Mouse (Mus musculus) testis, postnatal 10 days (tissue): ENCODE data around the gene Gm35315.
A peak's percentile ranks its signal among the peaks of the same experiment; 100 is the strongest.
"Not testable (repeated sequence)": the region's sequence is repeated elsewhere in the genome, so short reads cannot be mapped to it uniquely, and the experiment has no call there.

Experiments used
- DNase-seq: peaks from one replicate; pipeline ENCODE4 v3.0.0; 2021; ENCODE audit warnings: low spot score

Gene Gm35315

DNA sequence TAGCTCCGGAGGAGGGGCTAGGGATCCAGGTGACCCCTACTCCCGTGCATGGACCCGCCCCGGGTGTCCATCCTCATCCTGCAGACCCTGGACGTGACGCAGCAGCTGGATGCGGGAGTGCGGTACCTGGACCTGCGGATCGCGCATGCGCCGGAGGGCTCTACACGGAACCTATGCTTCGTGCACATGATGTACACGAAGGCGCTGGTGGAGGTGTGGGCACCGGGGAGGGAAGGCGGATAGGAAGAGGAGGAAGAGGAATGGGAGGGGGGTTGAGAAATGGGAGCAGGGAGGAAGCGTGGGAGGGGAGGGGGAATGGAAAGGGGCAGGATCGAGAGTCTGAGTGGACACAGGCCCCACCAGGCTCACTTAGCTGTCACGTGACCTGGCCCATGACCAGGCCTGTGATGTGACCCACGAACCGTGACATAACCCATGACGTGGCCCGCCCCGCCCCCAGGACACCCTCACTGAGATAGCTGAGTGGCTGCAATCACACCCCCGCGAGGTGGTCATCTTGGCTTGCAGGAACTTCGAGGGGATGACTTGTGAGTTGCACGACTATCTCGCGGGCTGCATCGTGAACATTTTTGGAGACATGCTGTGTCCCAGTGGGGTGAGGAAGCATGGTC, 7.6 kb upstream of the Gm35315 start:
- DNase-seq: peak; percentile 76

- DNase-seq: peak; percentile 64
These were observed 6.9 kb upstream of the Gm35315 start for GRCm38 (mm10) chr5:110100921-110101631.

DNA sequence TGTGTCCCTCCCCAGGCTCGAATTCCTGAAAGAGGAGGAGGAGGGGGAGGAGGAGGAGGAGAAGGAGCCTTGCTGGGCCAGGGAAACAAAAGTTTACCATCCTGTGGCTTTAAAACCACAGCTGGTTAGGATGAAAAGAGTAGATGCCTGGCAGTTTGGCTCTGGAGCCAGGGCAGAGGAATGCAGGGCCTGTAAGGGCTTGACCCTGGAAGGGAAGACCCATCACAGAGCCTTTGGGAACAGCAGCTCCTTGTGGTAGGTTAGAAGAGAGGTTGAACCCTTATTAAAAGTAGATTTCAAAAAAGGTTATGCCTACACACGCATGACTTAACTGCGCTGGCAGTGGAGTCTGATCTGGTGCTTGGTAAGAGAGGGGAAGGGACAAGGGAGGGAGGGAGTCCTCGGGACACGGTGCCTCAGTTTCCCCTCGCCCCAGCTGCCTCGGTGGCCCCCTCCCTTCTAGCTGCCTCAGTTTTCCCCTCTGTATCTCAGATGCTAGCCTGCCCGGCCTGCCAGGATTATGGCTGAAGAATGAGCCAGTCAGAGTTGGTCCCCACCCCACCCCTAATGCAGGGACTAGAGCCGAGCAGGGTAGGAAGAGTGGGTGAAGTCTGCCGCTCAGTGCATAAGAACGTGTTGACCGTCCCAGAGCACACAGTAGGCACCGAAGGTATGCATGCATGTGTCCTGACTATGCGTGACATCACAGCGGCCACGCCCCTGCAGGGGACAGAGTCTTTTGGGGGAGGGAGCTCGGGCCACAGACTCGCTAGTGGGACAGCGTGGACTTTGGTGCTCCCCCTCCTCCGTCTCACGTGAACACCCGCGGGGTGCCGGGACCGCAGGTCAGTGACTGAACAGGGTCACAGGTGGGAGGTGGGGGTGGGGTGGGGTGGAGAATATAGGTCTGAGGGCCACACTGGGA, 5.7 kb upstream of the Gm35315 start, which contains the start of gene Plcxd1:
Plcxd1 (plus strand) TSS at position 314 of the 925 bp plus-strand sequence.
- peak; percentile 54 for DNase-seq

DNA sequence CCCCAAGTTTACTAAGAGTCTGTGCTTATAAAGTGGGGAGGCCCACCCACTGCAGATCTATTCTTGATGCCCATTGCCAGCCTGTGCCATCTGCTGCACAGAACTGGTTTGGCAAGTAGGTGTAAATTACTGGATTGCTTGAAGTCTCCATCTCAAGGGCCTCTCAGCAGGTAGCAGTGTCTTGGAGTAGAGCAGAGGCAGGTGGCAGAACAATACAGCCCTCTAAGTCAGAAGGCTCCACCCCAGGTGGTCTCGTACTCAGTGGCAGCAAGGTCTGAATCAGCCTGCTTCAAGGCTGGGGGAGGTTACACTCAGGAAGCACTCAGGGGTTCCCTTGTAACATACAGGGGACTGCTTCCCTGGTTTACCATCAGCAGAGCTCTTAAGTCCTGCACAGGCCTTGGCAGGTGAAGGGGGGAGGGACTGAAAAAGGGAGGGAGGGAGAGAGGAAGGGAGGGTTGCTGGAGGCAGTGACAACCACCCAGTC, 4.8 kb upstream of the Gm35315 start:
- no peak for DNase-seq

DNA sequence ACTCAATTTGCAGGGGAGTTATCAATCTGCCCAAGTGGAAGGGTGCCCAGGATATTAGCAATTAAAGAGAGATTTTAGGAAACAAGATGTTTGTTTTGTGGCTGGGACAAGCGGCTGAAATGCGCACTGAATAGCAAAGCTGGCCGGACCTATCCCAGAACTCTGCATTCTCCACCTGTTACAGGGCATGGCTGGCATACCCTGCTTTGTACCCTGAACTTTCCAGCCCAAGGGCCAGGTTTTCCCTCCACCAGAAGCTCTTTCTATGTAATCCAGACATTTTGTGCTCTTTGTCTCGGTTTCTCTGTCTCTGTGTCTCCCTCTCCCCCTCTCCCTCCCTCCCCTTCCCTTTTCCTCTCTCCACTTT, 610 bp upstream of the Gm35315 start:
- DNase-seq: no peak

- no peak for DNase-seq
These were observed 2.7 kb downstream of the Gm35315 start for GRCm38 (mm10) chr5:110091546-110091945.

DNA sequence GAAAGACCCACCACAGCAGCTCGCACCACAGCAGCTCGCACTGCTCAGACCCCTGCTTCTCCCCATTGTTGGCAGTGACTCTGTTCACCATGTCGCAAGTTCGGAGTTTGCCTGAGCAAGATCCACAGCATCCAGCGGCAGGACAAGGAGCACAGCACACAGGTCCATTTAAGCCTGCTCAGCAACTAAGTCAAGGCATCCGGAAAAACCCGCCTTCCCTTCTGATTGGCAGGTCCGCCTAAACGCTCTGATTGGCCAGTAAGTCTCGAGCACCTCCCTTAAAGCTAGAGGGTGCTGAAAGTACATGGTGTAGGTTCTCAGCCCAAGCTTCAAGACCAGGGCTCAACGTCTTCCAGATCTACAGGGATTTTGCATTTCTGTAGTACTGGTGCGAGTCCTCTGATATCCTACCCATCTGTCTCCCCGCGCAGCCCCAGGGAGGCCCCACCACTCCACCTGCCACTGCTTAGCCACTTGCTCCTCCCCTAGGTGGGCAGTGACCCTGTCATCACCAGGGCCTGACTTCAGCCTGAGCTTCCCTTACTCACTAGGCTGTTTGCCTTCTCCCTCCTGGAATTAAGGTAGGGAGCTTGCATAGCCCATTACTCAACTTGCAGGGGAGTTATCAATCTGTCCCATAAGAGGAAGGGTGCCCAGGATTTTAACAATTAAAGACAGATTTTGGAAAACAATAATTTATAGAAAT, 7.9 kb downstream of the Gm35315 start:
- DNase-seq: no peak

GRCm38 (mm10) chr5:110082961-110083360, 11.3 kb downstream of the Gm35315 start:
- no peak for DNase-seq

- not testable (repeated sequence) for DNase-seq
These were observed 21.8 kb downstream of the Gm35315 start, which contains the start of gene Gm17655 for GRCm38 (mm10) chr5:110072413-110072812. Gene Gm17655 (minus strand): TSS chr5:110072513.

DNA sequence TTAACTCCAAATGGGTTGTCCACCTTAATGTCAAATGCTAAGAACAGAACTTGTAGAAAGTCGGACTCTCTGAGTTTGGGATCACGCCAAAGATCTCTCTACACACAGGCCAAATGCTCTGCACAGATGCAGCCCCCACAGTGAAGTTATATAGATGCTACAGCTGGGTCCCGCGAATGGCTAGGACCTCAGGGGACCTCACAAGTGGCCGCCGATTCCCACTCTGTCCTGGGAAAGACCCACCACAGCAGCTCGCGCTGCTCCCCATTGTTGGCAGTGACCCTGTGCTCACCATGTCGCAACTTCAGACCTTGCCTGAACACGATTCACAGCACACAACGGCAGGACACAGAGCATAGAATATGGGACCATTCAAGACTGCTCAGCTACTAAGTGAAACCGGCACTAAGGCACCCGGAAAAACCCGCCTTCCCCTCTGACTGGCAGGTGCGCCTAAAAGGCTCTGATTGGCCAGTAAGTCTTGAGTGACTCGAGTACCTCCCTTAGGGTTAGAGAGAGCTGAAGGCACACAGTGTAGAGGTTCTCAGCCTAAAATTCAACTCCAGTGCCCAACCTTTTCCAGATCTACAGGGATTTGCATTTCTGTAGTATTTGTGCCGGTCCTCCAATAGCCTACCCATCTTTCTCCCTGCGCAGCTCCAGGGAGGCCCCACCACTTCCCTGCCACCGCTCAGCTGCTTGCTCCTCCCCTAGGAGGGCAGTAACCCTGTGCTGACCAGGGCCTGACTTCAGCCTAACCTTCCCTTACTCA, 36.4 kb downstream of the Gm35315 start:
- DNase-seq: peak; percentile 85
